Mouse (Mus musculus) liver, postnatal 0 days (tissue): ENCODE data around the gene Ptpn20.

ENCODE experiments used
- CTCF ChIP-seq: sonication (generic); IDR thresholded peaks from 2 replicates; pipeline ENCODE4 v1.5.1; 2016; ENCODE audit warnings: antibody characterized with exemption, low read depth
- EP300 ChIP-seq: IDR thresholded peaks from 2 replicates; pipeline ENCODE4 v1.6.1; 2016; ENCODE audit warnings: antibody characterized with exemption, low read depth, mild to moderate bottlenecking

GRCm38 (mm10) chr14:33570737-33571136 lies 18.3 kb upstream of the Ptpn20 start:
- TF ChIP-seq CTCF (no peak), EP300 (no peak)
